Mouse (Mus musculus): ENCODE data around the gene Qrich1.

GRCm38 (mm10) chr9:108577934-108578544 lies 61.4 kb downstream of the Qrich1 start:
- TF ChIP-seq CTCF (IDR thresholded peaks at IDR 0.05) (no peak), POLR2A (IDR thresholded peaks at IDR 0.05; ENCODE audit: insufficient read depth, low read depth, low read length) (no peak)
